Mouse (Mus musculus): Measurements from ENCODE around the gene Dlgap1. TPM values are rescaled to one million over a fixed set of nuclear protein-coding genes. Genes with fewer than 3 reads are reported as not detected.

Gene Dlgap1
- polyA plus RNA-seq, 1 experiment from 2014 or later: 2.9 TPM

- no peak overlapping the region for H3K4me2 ChIP-seq (ENCODE audit: low read length)
- no peaks in the 10 kb centered on the region for H3K9me3 ChIP-seq (ENCODE audit: control insufficient read depth, low read length)
- no peak for ATAC-seq (replicated peaks; ENCODE audit: low FRiP score, low TSS enrichment, low read depth)
- WGBS: 79% methylated on average over 6 of the region's 6 CpGs
- H3K27ac ChIP-seq (ENCODE audit: low read depth): no peak overlapping the region
- no peak for DNase-seq (ENCODE audit: low spot score)
- no peak overlapping the region for H3K9ac ChIP-seq (ENCODE audit: low read length)
- no peaks in the 10 kb centered on the region for H3K27me3 ChIP-seq (replicated peaks; ENCODE audit: control insufficient read depth, insufficient read depth, low read length)
- H3K36me3 ChIP-seq (ENCODE audit: control insufficient read depth, insufficient read depth, low read length): no peaks in the 10 kb centered on the region
- no peak overlapping the region for H3K4me3 ChIP-seq (ENCODE audit: low read depth, low read length)
- H3K4me1 ChIP-seq (replicated peaks; ENCODE audit: control insufficient read depth, insufficient read depth, low read length): no peaks in the 10 kb centered on the region
Observed at GRCm38 (mm10) chr17:70434549-70434948, 465.7 kb downstream of the Dlgap1 start.

DNA sequence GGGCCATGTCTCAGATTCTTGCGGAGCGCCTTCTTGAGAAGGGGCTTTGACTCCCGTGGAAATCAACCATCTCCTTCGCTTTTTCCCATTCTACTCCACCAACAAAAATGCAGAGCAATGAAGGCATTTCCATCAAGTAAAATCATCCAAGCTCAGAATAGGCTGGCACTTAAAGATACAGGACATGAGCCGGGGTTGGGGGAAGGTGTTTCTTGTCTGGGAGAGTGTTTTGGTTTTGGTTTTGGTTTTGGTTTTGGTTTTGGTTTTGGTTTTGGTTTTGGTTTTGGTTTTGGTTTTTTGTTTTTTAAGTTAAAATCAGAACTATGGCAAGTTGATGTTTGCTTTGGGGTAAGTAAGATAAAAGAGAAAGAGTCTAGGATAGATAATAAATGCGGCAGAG lies 466.7 kb downstream of the Dlgap1 start:
- no peak for ATAC-seq (replicated peaks; ENCODE audit: low FRiP score, low TSS enrichment, low read depth)
- Histone ChIP-seq H3K4me2 (ENCODE audit: low read length) (no peak overlapping the region), H3K36me3 (ENCODE audit: control insufficient read depth, insufficient read depth, low read length) (no peaks in the 10 kb centered on the region), H3K9ac (ENCODE audit: low read length) (no peak overlapping the region), H3K9me3 (ENCODE audit: control insufficient read depth, low read length) (no peaks in the 10 kb centered on the region), H3K4me1 (replicated peaks; ENCODE audit: control insufficient read depth, insufficient read depth, low read length) (no peaks in the 10 kb centered on the region), H3K27ac (ENCODE audit: low read depth) (no peak overlapping the region), H3K27me3 (replicated peaks; ENCODE audit: control insufficient read depth, insufficient read depth, low read length) (no peaks in the 10 kb centered on the region), H3K4me3 (ENCODE audit: low read depth, low read length) (no peak overlapping the region)
- WGBS: 85% methylated on average over 6 of the region's 6 CpGs
- no peak for DNase-seq (ENCODE audit: low spot score)

DNA sequence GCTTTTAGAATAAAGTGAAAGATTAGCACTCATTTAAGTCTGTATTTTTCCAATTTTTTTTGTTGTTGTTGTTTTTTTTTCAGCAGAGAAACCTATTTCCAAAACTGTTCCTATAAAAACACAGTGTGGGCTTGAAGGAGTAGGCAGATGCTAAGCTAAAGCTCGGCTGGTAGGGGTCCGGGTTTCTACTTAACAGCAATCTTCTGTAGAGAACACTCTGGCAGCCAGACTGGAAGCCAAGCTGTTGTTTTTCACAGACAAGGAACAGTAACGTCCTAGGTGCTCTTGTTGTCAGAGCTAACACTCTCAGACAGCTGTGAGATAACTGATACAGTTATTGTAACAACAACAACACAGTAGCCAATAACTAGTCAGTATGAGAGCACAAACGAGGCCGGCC lies 468.4 kb downstream of the Dlgap1 start:
- H3K27ac ChIP-seq (ENCODE audit: low read depth): no peak overlapping the region
- DNase-seq (ENCODE audit: low spot score) (no peak), ATAC-seq (replicated peaks; ENCODE audit: low FRiP score, low TSS enrichment, low read depth) (no peak)
- H3K4me2 ChIP-seq (ENCODE audit: low read length): no peak overlapping the region
- no peak overlapping the region for H3K4me3 ChIP-seq (ENCODE audit: low read depth, low read length)
- H3K27me3 ChIP-seq (replicated peaks; ENCODE audit: control insufficient read depth, insufficient read depth, low read length): no peaks in the 10 kb centered on the region
- H3K36me3 ChIP-seq (ENCODE audit: control insufficient read depth, insufficient read depth, low read length): no peaks in the 10 kb centered on the region
- 77% methylated on average over 5 of the region's 5 CpGs for WGBS
- no peaks in the 10 kb centered on the region for H3K9me3 ChIP-seq (ENCODE audit: control insufficient read depth, low read length)
- H3K4me1 ChIP-seq (replicated peaks; ENCODE audit: control insufficient read depth, insufficient read depth, low read length): no peaks in the 10 kb centered on the region
- no peak overlapping the region for H3K9ac ChIP-seq (ENCODE audit: low read length)

- Histone ChIP-seq H3K4me2 (ENCODE audit: low read length) (no peak overlapping the region), H3K4me1 (replicated peaks; ENCODE audit: control insufficient read depth, insufficient read depth, low read length) (no peaks in the 10 kb centered on the region), H3K27ac (ENCODE audit: low read depth) (no peak overlapping the region), H3K36me3 (ENCODE audit: control insufficient read depth, insufficient read depth, low read length) (no peaks in the 10 kb centered on the region), H3K27me3 (replicated peaks; ENCODE audit: control insufficient read depth, insufficient read depth, low read length) (no peaks in the 10 kb centered on the region), H3K4me3 (ENCODE audit: low read depth, low read length) (no peak overlapping the region), H3K9me3 (ENCODE audit: control insufficient read depth, low read length) (no peaks in the 10 kb centered on the region), H3K9ac (ENCODE audit: low read length) (no peak overlapping the region)
- ATAC-seq (replicated peaks; ENCODE audit: low FRiP score, low TSS enrichment, low read depth) (no peak), DNase-seq (ENCODE audit: low spot score) (no peak)
- 87% methylated on average over 14 of the region's 14 CpGs for WGBS
Observed at GRCm38 (mm10) chr17:70442976-70443375, 474.1 kb downstream of the Dlgap1 start.

- H3K36me3 ChIP-seq (ENCODE audit: control insufficient read depth, insufficient read depth, low read length): no peaks in the 10 kb centered on the region
Observed at GRCm38 (mm10) chr17:70446451-70446850, 477.6 kb downstream of the Dlgap1 start.

DNA sequence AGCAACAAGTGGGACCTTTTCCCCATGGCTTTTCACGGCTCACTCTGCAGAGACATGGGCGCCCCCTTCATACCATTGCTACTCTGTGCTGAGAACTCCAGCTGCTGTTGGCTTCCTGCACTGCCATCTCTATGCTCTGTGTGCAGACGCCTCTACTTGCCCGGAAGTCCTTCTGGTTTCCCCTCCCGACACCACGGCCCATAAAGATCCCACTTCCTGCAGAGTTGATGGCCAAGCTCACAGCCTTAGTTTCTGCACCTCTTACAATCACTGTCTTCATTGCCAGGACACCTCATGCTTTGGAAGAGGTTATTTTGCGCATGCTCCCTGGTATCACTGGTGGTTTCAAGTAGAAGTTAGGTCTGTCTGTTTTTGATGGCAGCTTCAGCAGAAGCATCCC lies 486.2 kb downstream of the Dlgap1 start:
- no peaks in the 10 kb centered on the region for H3K27me3 ChIP-seq (replicated peaks; ENCODE audit: control insufficient read depth, insufficient read depth, low read length)
- WGBS: 82% methylated on average over 7 of the region's 7 CpGs
- no peaks in the 10 kb centered on the region for H3K4me1 ChIP-seq (replicated peaks; ENCODE audit: control insufficient read depth, insufficient read depth, low read length)
- DNase-seq (ENCODE audit: low spot score): no peak
- H3K27ac ChIP-seq (ENCODE audit: low read depth): no peak overlapping the region
- no peak overlapping the region for H3K4me2 ChIP-seq (ENCODE audit: low read length)
- no peak overlapping the region for H3K4me3 ChIP-seq (ENCODE audit: low read depth, low read length)
- no peak overlapping the region for H3K9ac ChIP-seq (ENCODE audit: low read length)
- no peaks in the 10 kb centered on the region for H3K36me3 ChIP-seq (ENCODE audit: control insufficient read depth, insufficient read depth, low read length)
- ATAC-seq (replicated peaks; ENCODE audit: low FRiP score, low TSS enrichment, low read depth): no peak
- H3K9me3 ChIP-seq (ENCODE audit: control insufficient read depth, low read length): no peaks in the 10 kb centered on the region

More at GRCm38 (mm10) chr17:70446451-70446850, 477.6 kb downstream of the Dlgap1 start:
- WGBS: 67% methylated on average over 8 of the region's 8 CpGs
- H3K9me3 ChIP-seq (ENCODE audit: control insufficient read depth, low read length): no peaks in the 10 kb centered on the region
- ATAC-seq (replicated peaks; ENCODE audit: low FRiP score, low TSS enrichment, low read depth): no peak
- no peak for DNase-seq (ENCODE audit: low spot score)
- no peak overlapping the region for H3K27ac ChIP-seq (ENCODE audit: low read depth)
- H3K4me3 ChIP-seq (ENCODE audit: low read depth, low read length): no peak overlapping the region
- no peak overlapping the region for H3K4me2 ChIP-seq (ENCODE audit: low read length)
- H3K27me3 ChIP-seq (replicated peaks; ENCODE audit: control insufficient read depth, insufficient read depth, low read length): no peaks in the 10 kb centered on the region
- H3K4me1 ChIP-seq (replicated peaks; ENCODE audit: control insufficient read depth, insufficient read depth, low read length): no peaks in the 10 kb centered on the region
- no peak overlapping the region for H3K9ac ChIP-seq (ENCODE audit: low read length)

- ATAC-seq (replicated peaks; ENCODE audit: low FRiP score, low TSS enrichment, low read depth) (no peak), DNase-seq (ENCODE audit: low spot score) (no peak)
- Histone ChIP-seq H3K4me3 (ENCODE audit: low read depth, low read length) (no peak overlapping the region), H3K4me1 (replicated peaks; ENCODE audit: control insufficient read depth, insufficient read depth, low read length) (no peaks in the 10 kb centered on the region), H3K27me3 (replicated peaks; ENCODE audit: control insufficient read depth, insufficient read depth, low read length) (no peaks in the 10 kb centered on the region), H3K9ac (ENCODE audit: low read length) (no peak overlapping the region), H3K36me3 (ENCODE audit: control insufficient read depth, insufficient read depth, low read length) (no peaks in the 10 kb centered on the region), H3K9me3 (ENCODE audit: control insufficient read depth, low read length) (no peaks in the 10 kb centered on the region), H3K27ac (ENCODE audit: low read depth) (no peak overlapping the region), H3K4me2 (ENCODE audit: low read length) (no peak overlapping the region)
- WGBS: 75% methylated on average over 1 of the region's 1 CpGs
Observed at GRCm38 (mm10) chr17:70457103-70457502, 488.2 kb downstream of the Dlgap1 start.

DNA sequence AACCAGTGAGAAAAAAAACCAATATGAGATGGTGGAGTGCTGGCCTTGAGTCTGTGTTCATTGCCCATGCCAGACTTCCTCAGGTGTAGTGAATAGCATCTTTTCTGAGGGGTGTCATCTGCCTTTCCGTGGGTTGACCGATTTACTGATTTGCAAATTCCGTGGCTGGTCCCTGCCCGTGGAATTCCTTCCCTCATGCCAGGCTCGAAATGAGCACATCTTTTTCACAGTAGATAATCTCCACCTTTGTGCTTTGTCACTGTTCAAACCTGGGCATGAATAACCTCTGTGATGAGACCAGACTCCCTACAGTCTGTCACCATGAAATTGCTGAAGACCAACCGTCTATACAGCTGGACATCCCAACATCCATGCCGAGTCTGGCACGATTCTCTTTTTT lies 493.4 kb downstream of the Dlgap1 start:
- H3K27me3 ChIP-seq (replicated peaks; ENCODE audit: control insufficient read depth, insufficient read depth, low read length): no peaks in the 10 kb centered on the region

GRCm38 (mm10) chr17:70462771-70463491 lies 494.1 kb downstream of the Dlgap1 start:
- no peaks in the 10 kb centered on the region for H3K4me1 ChIP-seq (replicated peaks; ENCODE audit: control insufficient read depth, insufficient read depth, low read length)
- H3K4me2 ChIP-seq (ENCODE audit: low read length): no peak overlapping the region
- H3K27me3 ChIP-seq (replicated peaks; ENCODE audit: control insufficient read depth, insufficient read depth, low read length): no peaks in the 10 kb centered on the region
- no peak overlapping the region for H3K27ac ChIP-seq (ENCODE audit: low read depth)
- H3K9me3 ChIP-seq (ENCODE audit: control insufficient read depth, low read length): no peaks in the 10 kb centered on the region
- H3K36me3 ChIP-seq (ENCODE audit: control insufficient read depth, insufficient read depth, low read length): no peaks in the 10 kb centered on the region
- DNase-seq (ENCODE audit: low spot score) (no peak), ATAC-seq (replicated peaks; ENCODE audit: low FRiP score, low TSS enrichment, low read depth) (no peak)
- 69% methylated on average over 8 of the region's 8 CpGs for WGBS
- no peak overlapping the region for H3K9ac ChIP-seq (ENCODE audit: low read length)
- H3K4me3 ChIP-seq (ENCODE audit: low read depth, low read length): no peak overlapping the region

More for the DNA sequence above, 493.4 kb downstream of the Dlgap1 start:
- Histone ChIP-seq H3K36me3 (ENCODE audit: control insufficient read depth, insufficient read depth, low read length) (no peaks in the 10 kb centered on the region), H3K27ac (ENCODE audit: low read depth) (no peak overlapping the region), H3K4me3 (ENCODE audit: low read depth, low read length) (no peak overlapping the region), H3K4me1 (replicated peaks; ENCODE audit: control insufficient read depth, insufficient read depth, low read length) (no peaks in the 10 kb centered on the region), H3K9me3 (ENCODE audit: control insufficient read depth, low read length) (no peaks in the 10 kb centered on the region), H3K9ac (ENCODE audit: low read length) (no peak overlapping the region), H3K4me2 (ENCODE audit: low read length) (no peak overlapping the region)
- WGBS: 89% methylated on average over 8 of the region's 8 CpGs
- no peak for ATAC-seq (replicated peaks; ENCODE audit: low FRiP score, low TSS enrichment, low read depth)
- no peak for DNase-seq (ENCODE audit: low spot score)
